Mouse (Mus musculus) kidney, postnatal 0 days (tissue): ENCODE measurements around the gene Stk11. TPM values are rescaled to one million over a fixed set of nuclear protein-coding genes. Genes with fewer than 3 reads are reported as not detected.

Experiments
- ATAC-seq: fragments of 200-750 bp; cut with Nextera tagmentation; replicated peaks from 2 replicates; pipeline ENCODE4 v1.8.0; 2017; ENCODE audit warnings: low read depth, moderate number of reproducible peaks, moderate TSS enrichment, moderate library complexity; ENCODE audit not compliant: low FRiP score
- DNase-seq: peaks from one replicate; pipeline ENCODE4 v3.0.0-alpha.2; 2016; ENCODE audit warnings: low spot score
- H3K27ac ChIP-seq: fragments of 300-500 bp; sonication (generic); 2 replicates; pipeline ENCODE4 v1.5.1; 2014; ENCODE audit warnings: mild to moderate bottlenecking
- H3K27me3 ChIP-seq: fragments of 300-500 bp; sonication (generic); 2 replicates; pipeline ENCODE4 v1.6.1; 2014; ENCODE audit warnings: low read length, mixed read lengths; ENCODE audit not compliant: insufficient read depth
- H3K36me3 ChIP-seq: fragments of 300-500 bp; sonication (generic); 2 replicates; pipeline ENCODE4 v1.6.1; 2014; ENCODE audit warnings: low read length, mixed read lengths; ENCODE audit not compliant: insufficient read depth
- H3K4me1 ChIP-seq: fragments of 300-500 bp; sonication (generic); replicated peaks from 2 replicates; pipeline ENCODE4 v1.6.1; 2014; ENCODE audit warnings: antibody characterized with exemption, low read length, mixed read lengths; ENCODE audit not compliant: insufficient read depth
- H3K4me2 ChIP-seq: fragments of 300-500 bp; sonication (generic); 2 replicates; pipeline ENCODE4 v1.6.1; 2014; ENCODE audit warnings: mild to moderate bottlenecking, low read length, moderate library complexity, mixed read lengths
- H3K4me3 ChIP-seq: fragments of 300-500 bp; sonication (generic); replicated peaks from 2 replicates; pipeline ENCODE4 v1.5.1; 2014; ENCODE audit warnings: low read depth, low read length
- H3K9ac ChIP-seq: fragments of 300-500 bp; sonication (generic); 2 replicates; pipeline ENCODE4 v1.6.1; 2014; ENCODE audit warnings: low read depth, low read length
- H3K9me3 ChIP-seq: fragments of 300-500 bp; sonication (generic); replicated peaks from 2 replicates; pipeline ENCODE4 v1.6.1; 2016; ENCODE audit warnings: low read length, inconsistent platforms, mixed read lengths
- CTCF ChIP-seq: IDR thresholded peaks from 2 replicates; pipeline ENCODE4 v1.5.1; 2016; ENCODE audit warnings: antibody characterized with exemption, low read depth, mild to moderate bottlenecking, moderate library complexity
- WGBS: fragments of 180-500 bp; shearing (Covaris S2); extraction: QIAGEN DNeasy Blood & Tissue Kit; methylation state at CpG from one replicate; pipeline ENCODE4 v1.1.7; 2014; 5-methylcytosine and 5-hydroxymethylcytosine counted together
- polyA plus RNA-seq: library from polyadenylated mRNA; unstranded; fragments of >200 nt; fragmentation: Nextera tagmentation; extraction: Ambion mirVana; gene quantifications from 2 replicates; pipeline ENCODE4 v1.2.1, GENCODE M21; 2015

The Stk11 gene
- polyA plus RNA-seq, 1 experiment from 2014 or later, result 14.2 TPM

- Histone ChIP-seq H3K4me2 (peak overlapping the region; percentile 70), H3K4me1 (peaks cover 38% of the 10 kb centered on the region), H3K27me3 (no peaks in the 10 kb centered on the region), H3K36me3 (peaks cover 29% of the 10 kb centered on the region), H3K9ac (peak overlapping the region; percentile 100), H3K27ac (peak overlapping the region; percentile 100), H3K9me3 (no peaks in the 10 kb centered on the region), H3K4me3 (peak overlapping the region; percentile 96)
- peak; percentile 95 for DNase-seq
- WGBS, result under 1% methylated on average over 48 of the region's 48 CpGs
- ATAC-seq, result peak; percentile 37
- no peak for TF ChIP-seq CTCF
These were observed 52.5 kb downstream of the Stk11 start for GRCm38 (mm10) chr10:80168038-80168661.

- 41% methylated on average over 1 of the region's 1 CpGs for WGBS
- H3K9me3 ChIP-seq, result no peaks in the 10 kb centered on the region
- H3K9ac ChIP-seq, result peak overlapping the region; percentile 100; the same call in 1 of the 2 replicates
- no peak for DNase-seq
- no peak for TF ChIP-seq CTCF
- peaks cover 32% of the 10 kb centered on the region for H3K4me1 ChIP-seq
- H3K4me3 ChIP-seq, result peak overlapping the region; percentile 96
- no peak for ATAC-seq
- H3K27me3 ChIP-seq, result no peaks in the 10 kb centered on the region
- peaks cover 29% of the 10 kb centered on the region for H3K36me3 ChIP-seq
- no peak overlapping the region for H3K27ac ChIP-seq
- peak overlapping the region; percentile 70 for H3K4me2 ChIP-seq
These were observed 53.5 kb downstream of the Stk11 start for GRCm38 (mm10) chr10:80169070-80169469.

GRCm38 (mm10) chr10:80169651-80170050 lies 54.0 kb downstream of the Stk11 start:
- no peaks in the 10 kb centered on the region for H3K27me3 ChIP-seq
- no peak for TF ChIP-seq CTCF
- DNase-seq, result no peak
- WGBS, result 74% methylated on average over 7 of the region's 7 CpGs
- ATAC-seq, result no peak
- no peaks in the 10 kb centered on the region for H3K9me3 ChIP-seq
- H3K4me3 ChIP-seq, result no peak overlapping the region
- H3K4me2 ChIP-seq, result peak overlapping the region; percentile 70; the same call in 1 of the 2 replicates
- no peak overlapping the region for H3K9ac ChIP-seq
- H3K36me3 ChIP-seq, result peaks cover 29% of the 10 kb centered on the region
- no peak overlapping the region for H3K27ac ChIP-seq
- peaks cover 27% of the 10 kb centered on the region for H3K4me1 ChIP-seq

- Histone ChIP-seq H3K27me3 (no peaks in the 10 kb centered on the region), H3K4me1 (peaks cover 24% of the 10 kb centered on the region), H3K27ac (no peak overlapping the region), H3K9ac (peak overlapping the region; percentile 8; the same call in 1 of the 2 replicates), H3K4me3 (no peak overlapping the region), H3K4me2 (no peak overlapping the region), H3K36me3 (peaks cover 29% of the 10 kb centered on the region), H3K9me3 (no peaks in the 10 kb centered on the region)
- TF ChIP-seq CTCF, result no peak
- ATAC-seq (no peak), DNase-seq (no peak)
- WGBS, result 95% methylated on average over 16 of the region's 16 CpGs
These were observed 54.4 kb downstream of the Stk11 start for GRCm38 (mm10) chr10:80170052-80170451.

GRCm38 (mm10) chr10:80170601-80171021 lies 55.0 kb downstream of the Stk11 start:
- no peak for ATAC-seq
- Histone ChIP-seq H3K4me2 (no peak overlapping the region), H3K27ac (no peak overlapping the region), H3K9me3 (no peaks in the 10 kb centered on the region), H3K36me3 (peaks cover 29% of the 10 kb centered on the region), H3K4me3 (no peak overlapping the region), H3K27me3 (no peaks in the 10 kb centered on the region), H3K4me1 (peaks cover 24% of the 10 kb centered on the region), H3K9ac (peak overlapping the region; percentile 8; the same call in 1 of the 2 replicates)
- 71% methylated on average over 19 of the region's 19 CpGs for WGBS
- DNase-seq, result no peak
- TF ChIP-seq CTCF, result no peak

- DNase-seq, result no peak
- Histone ChIP-seq H3K27me3 (no peaks in the 10 kb centered on the region), H3K4me2 (no peak overlapping the region), H3K27ac (no peak overlapping the region), H3K36me3 (peaks cover 29% of the 10 kb centered on the region), H3K9ac (no peak overlapping the region), H3K9me3 (no peaks in the 10 kb centered on the region), H3K4me1 (peaks cover 24% of the 10 kb centered on the region), H3K4me3 (no peak overlapping the region)
- no peak for ATAC-seq
- WGBS, result 86% methylated on average over 15 of the region's 15 CpGs
- TF ChIP-seq CTCF, result no peak
These were observed 55.6 kb downstream of the Stk11 start for GRCm38 (mm10) chr10:80171252-80171651.
